Mouse (Mus musculus): Measurements from ENCODE around the gene Myom3. TPM values are rescaled to one million over a fixed set of nuclear protein-coding genes. Genes with fewer than 3 reads are reported as not detected.
A peak's percentile ranks its signal among the peaks of the same experiment; 100 is the strongest.

Gene Myom3
- polyA plus RNA-seq, 1 experiment, result not detected

GRCm38 (mm10) chr4:135857597-135858186 is 98.2 kb downstream of the Myom3 start:
- peaks cover 23% of the 10 kb centered on the region for H3K4me1 ChIP-seq (ENCODE audit: control insufficient read depth, insufficient read depth, low read length)
- TF ChIP-seq POLR2A (IDR thresholded peaks at IDR 0.05; ENCODE audit: borderline replicate concordance, low read depth, low read length) (no peak), CTCF (IDR thresholded peaks at IDR 0.05; ENCODE audit: low read depth, low read length) (no peak)
- H3K27ac ChIP-seq (ENCODE audit: insufficient read depth, low read depth, low read length), result no peak overlapping the region
- peak overlapping the region; percentile 85 for H3K4me3 ChIP-seq (ENCODE audit: insufficient read depth, low read length)

Other genes starting within 250 kb of the Myom3 start
- not detected in 2 replicates for gene Grhl3, start 186.1 kb upstream of the Myom3 start, polyA plus RNA-seq (2012; ENCODE audit: insufficient read depth, insufficient read length, missing spikeins)
- not detected in 2 replicates for gene Ifnlr1, start 73.4 kb upstream of the Myom3 start, polyA plus RNA-seq (2012; ENCODE audit: insufficient read depth, insufficient read length, missing spikeins)
- not detected in 2 replicates for gene Il22ra1, start 31.5 kb upstream of the Myom3 start, polyA plus RNA-seq (2012; ENCODE audit: insufficient read depth, insufficient read length, missing spikeins)
- 82.1 and 98.0 TPM in 2 replicates for gene Srsf10, start 96.0 kb downstream of the Myom3 start, polyA plus RNA-seq (2012; ENCODE audit: insufficient read depth, insufficient read length, missing spikeins)
- 126 and 135 TPM in 2 replicates for gene Pnrc2, start 114.1 kb downstream of the Myom3 start, polyA plus RNA-seq (2012; ENCODE audit: insufficient read depth, insufficient read length, missing spikeins)
- 17.3 and 18.8 TPM in 2 replicates for gene Cnr2, start 135.7 kb downstream of the Myom3 start, polyA plus RNA-seq (2012; ENCODE audit: insufficient read depth, insufficient read length, missing spikeins)
- gene Fuca1, start 161.0 kb downstream of the Myom3 start, polyA plus RNA-seq (2012; ENCODE audit: insufficient read depth, insufficient read length, missing spikeins), result 418 and 432 TPM in 2 replicates
- gene Hmgcl, start 186.7 kb downstream of the Myom3 start, polyA plus RNA-seq (2012; ENCODE audit: insufficient read depth, insufficient read length, missing spikeins), result 99.8 and 101 TPM in 2 replicates
- 4.7 and 5.6 TPM in 2 replicates for gene Gale, start 204.0 kb downstream of the Myom3 start, polyA plus RNA-seq (2012; ENCODE audit: insufficient read depth, insufficient read length, missing spikeins)
- gene Lypla2, start 212.9 kb downstream of the Myom3 start, polyA plus RNA-seq (2012; ENCODE audit: insufficient read depth, insufficient read length, missing spikeins), result 74.7 and 77.1 TPM in 2 replicates
- 31.0 and 31.5 TPM in 2 replicates for gene Pithd1, start 227.5 kb downstream of the Myom3 start, polyA plus RNA-seq (2012; ENCODE audit: insufficient read depth, insufficient read length, missing spikeins)

All from bone marrow macrophage, adult 2 months (primary cell).